Mouse (Mus musculus): ENCODE measurements at regions not wholly inside any gene's neighbourhood (a gene's known extent, or its start where the extent isn't known, plus 50 kb on each side); places are given as distances from the start of the nearest gene placed in this dataset.

GRCm38 (mm10) chr2:178801464-178801863, 371.1 kb downstream of the Cdh26 start:
- ATAC-seq: no peak
- no peaks in the 10 kb centered on the region for H3K9me3 ChIP-seq
- 45% methylated on average over 12 of the region's 12 CpGs for WGBS
- H3K4me3 ChIP-seq (replicated peaks): no peak overlapping the region
- no peak overlapping the region for H3K27ac ChIP-seq
- no peaks in the 10 kb centered on the region for H3K27me3 ChIP-seq (replicated peaks)
- no peaks in the 10 kb centered on the region for H3K36me3 ChIP-seq
- H3K9ac ChIP-seq: no peak overlapping the region
- no peak overlapping the region for H3K4me2 ChIP-seq (replicated peaks)
- H3K4me1 ChIP-seq (replicated peaks): no peaks in the 10 kb centered on the region

DNA sequence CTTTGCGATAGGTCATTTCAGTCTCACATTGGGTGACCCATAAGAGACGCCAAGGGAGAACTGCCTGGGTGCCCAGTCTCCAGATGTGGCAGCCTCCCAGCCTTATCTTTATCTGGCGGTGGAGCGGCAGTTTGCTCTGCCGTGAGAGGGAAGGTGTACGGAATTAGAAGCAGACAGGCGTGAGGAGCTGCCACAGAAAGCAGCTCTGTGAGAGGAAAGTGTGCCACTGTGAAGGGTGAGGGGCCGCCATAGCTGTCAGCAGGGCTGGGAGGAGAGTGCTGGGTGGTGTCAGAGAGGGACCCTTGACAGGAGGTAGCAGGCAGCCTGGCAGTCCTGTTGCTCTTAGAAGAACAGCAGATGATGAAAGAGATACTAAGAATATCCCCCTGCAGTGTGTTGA, 375.0 kb downstream of the Cdh26 start:
- H3K4me2 ChIP-seq (replicated peaks): no peak overlapping the region
- WGBS: 50% methylated on average over 8 of the region's 8 CpGs
- no peaks in the 10 kb centered on the region for H3K9me3 ChIP-seq
- no peaks in the 10 kb centered on the region for H3K4me1 ChIP-seq (replicated peaks)
- H3K27ac ChIP-seq: no peak overlapping the region
- ATAC-seq: no peak
- H3K4me3 ChIP-seq (replicated peaks): no peak overlapping the region
- H3K36me3 ChIP-seq: no peaks in the 10 kb centered on the region
- no peak overlapping the region for H3K9ac ChIP-seq
- H3K27me3 ChIP-seq (replicated peaks): no peaks in the 10 kb centered on the region

DNA sequence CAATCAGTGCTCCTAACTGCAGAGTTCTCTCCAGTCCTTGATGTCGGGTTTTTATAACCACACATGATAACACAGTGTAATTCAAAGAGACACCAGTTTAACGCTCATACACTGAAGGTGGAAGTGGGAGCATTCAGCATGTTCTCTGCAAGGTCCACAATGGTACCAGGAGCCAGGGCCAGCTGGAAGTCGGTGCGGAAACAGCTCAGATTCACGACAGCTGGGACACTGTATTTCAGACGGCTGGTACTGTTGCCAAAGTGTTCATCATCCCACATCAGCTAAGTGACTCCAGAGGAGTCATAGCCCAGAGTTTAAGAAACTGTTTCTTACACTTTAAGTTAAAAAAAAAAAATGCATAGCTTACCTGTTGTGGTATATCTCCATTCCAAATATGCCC, 391.2 kb downstream of the Cdh26 start:
- H3K27me3 ChIP-seq (replicated peaks): no peaks in the 10 kb centered on the region
- no peaks in the 10 kb centered on the region for H3K9me3 ChIP-seq
- no peak for ATAC-seq
- H3K36me3 ChIP-seq: no peaks in the 10 kb centered on the region
- H3K27ac ChIP-seq: no peak overlapping the region
- no peaks in the 10 kb centered on the region for H3K4me1 ChIP-seq (replicated peaks)
- H3K4me3 ChIP-seq (replicated peaks): no peak overlapping the region
- H3K9ac ChIP-seq: no peak overlapping the region
- H3K4me2 ChIP-seq (replicated peaks): no peak overlapping the region
- WGBS: 72% methylated on average over 6 of the region's 6 CpGs

DNA sequence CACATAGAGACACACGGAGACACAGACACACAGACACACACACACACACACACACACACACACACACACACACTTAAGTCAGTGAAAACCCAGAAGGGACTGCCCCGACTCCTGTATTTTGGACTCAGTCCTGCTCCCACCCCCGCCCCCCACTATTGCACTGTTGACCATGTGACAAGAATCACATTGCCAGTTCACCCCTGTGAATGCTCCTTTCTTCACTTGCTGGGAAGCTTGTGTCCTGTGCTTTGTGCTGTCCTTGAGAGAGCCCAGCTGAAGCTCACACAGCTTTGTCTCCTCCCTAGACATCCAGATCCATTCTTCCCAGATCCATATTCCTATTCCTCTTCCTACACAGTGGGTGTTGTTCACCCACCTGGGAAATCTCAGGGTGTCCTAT, 400.0 kb downstream of the Cdh26 start:
- Histone ChIP-seq H3K4me2 (replicated peaks) (no peak overlapping the region), H3K4me1 (replicated peaks) (no peaks in the 10 kb centered on the region), H3K9ac (no peak overlapping the region), H3K4me3 (replicated peaks) (no peak overlapping the region), H3K27me3 (replicated peaks) (no peaks in the 10 kb centered on the region), H3K36me3 (no peaks in the 10 kb centered on the region), H3K27ac (no peak overlapping the region), H3K9me3 (no peaks in the 10 kb centered on the region)
- no peak for ATAC-seq
- WGBS: 80% methylated on average over 3 of the region's 3 CpGs

GRCm38 (mm10) chr2:178834986-178835385, 404.7 kb downstream of the Cdh26 start:
- Histone ChIP-seq H3K9ac (no peak overlapping the region), H3K27me3 (replicated peaks) (no peaks in the 10 kb centered on the region), H3K36me3 (no peaks in the 10 kb centered on the region), H3K27ac (no peak overlapping the region), H3K4me1 (replicated peaks) (no peaks in the 10 kb centered on the region), H3K4me2 (replicated peaks) (no peak overlapping the region), H3K4me3 (replicated peaks) (no peak overlapping the region), H3K9me3 (no peaks in the 10 kb centered on the region)
- no peak for ATAC-seq
- 81% methylated on average over 7 of the region's 7 CpGs for WGBS

DNA sequence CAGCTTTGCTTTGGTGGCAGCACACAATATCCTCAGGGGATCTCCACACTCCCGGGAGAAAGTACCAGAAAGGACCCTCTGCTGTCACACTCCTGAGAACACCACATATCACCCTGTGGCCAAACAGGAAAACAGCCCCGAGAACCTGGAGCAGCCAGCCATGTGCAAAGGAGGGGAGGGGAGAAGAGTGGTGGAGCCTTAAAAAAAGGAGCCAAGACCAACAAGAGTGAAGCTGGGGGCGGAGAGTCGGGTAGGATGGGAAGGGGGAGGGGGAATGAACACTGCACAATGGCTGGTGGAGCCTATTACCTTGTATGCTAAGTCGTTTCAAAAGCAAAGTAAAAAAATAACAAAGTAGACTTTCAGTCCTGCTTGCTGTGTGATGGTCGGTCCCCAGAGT, 408.2 kb downstream of the Cdh26 start:
- Histone ChIP-seq H3K27ac (no peak overlapping the region), H3K4me2 (replicated peaks) (no peak overlapping the region), H3K4me3 (replicated peaks) (no peak overlapping the region), H3K4me1 (replicated peaks) (no peaks in the 10 kb centered on the region), H3K36me3 (no peaks in the 10 kb centered on the region), H3K9me3 (no peaks in the 10 kb centered on the region), H3K9ac (no peak overlapping the region), H3K27me3 (replicated peaks) (no peaks in the 10 kb centered on the region)
- WGBS: 22% methylated on average over 6 of the region's 6 CpGs
- no peak for ATAC-seq

DNA sequence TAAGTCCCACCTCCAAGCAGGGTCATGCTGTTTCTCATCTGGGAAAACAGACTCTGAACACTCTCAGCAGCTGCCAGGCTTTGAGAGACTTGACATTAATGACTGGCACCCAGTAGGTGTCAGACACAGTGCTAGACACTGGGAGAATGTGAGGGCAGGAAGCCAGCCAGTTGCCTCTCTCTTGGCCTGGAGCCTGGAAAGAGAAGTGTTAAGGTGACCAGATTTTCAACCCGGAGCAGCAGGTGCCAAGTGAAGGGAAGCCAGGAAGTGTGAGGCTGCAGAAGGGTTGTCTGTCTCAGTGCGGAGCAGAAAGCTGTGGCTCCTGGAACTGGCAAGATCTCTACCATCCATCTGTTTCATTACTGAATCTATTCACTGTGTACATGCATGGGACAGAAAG, 410.6 kb downstream of the Cdh26 start:
- no peak overlapping the region for H3K27ac ChIP-seq
- no peaks in the 10 kb centered on the region; the same call in 1 of the 2 replicates for H3K27me3 ChIP-seq (replicated peaks)
- no peak overlapping the region for H3K9ac ChIP-seq
- 63% methylated on average over 2 of the region's 2 CpGs for WGBS
- no peaks in the 10 kb centered on the region for H3K4me1 ChIP-seq (replicated peaks)
- H3K4me2 ChIP-seq (replicated peaks): no peak overlapping the region
- no peaks in the 10 kb centered on the region for H3K9me3 ChIP-seq
- H3K36me3 ChIP-seq: no peaks in the 10 kb centered on the region
- no peak for ATAC-seq
- no peak overlapping the region for H3K4me3 ChIP-seq (replicated peaks)

DNA sequence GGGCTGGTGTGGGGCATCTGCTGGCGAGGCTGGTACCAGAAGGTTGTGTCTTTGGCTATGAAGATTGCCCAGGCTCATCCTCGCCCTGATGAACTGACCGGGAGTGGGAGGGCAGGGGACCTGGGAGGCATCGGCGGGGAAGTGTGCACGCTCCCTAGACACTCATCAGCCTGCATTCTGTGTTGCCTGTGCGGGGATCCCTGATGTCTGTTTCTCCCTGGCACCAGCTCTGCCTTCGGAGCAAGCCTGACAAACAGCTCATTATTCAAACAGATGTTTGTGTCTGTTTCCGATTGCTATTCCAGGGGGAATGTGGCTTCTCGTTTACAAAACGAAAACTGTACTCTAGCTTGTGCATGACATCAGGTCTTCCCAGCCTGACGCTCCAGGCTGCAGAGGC, 412.3 kb downstream of the Cdh26 start:
- Histone ChIP-seq H3K9ac (no peak overlapping the region), H3K27me3 (replicated peaks) (no peaks in the 10 kb centered on the region; the same call in 1 of the 2 replicates), H3K4me3 (replicated peaks) (no peak overlapping the region), H3K4me1 (replicated peaks) (no peaks in the 10 kb centered on the region), H3K4me2 (replicated peaks) (no peak overlapping the region), H3K36me3 (no peaks in the 10 kb centered on the region), H3K27ac (no peak overlapping the region), H3K9me3 (no peaks in the 10 kb centered on the region)
- no peak for ATAC-seq
- WGBS: 67% methylated on average over 12 of the region's 12 CpGs

DNA sequence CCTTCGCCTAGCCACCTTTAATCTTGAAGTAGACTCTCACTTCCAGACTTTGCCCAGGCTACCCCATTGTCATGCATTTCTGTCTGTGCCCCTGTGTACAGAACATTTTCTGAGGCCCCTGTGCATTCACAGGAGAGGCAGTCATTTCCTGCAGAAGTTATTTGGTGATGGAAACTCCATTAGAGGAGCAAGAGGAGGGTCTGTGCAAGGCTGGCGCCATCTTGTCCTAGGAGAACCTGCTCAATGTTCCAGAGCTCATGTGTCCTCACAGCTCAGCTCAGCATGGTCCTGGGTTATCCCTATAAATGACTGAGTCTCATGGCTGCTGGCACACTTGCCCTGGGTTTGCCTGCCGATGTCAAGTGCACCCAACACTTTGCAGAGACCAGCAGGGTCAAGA, 413.1 kb downstream of the Cdh26 start:
- Histone ChIP-seq H3K9me3 (no peaks in the 10 kb centered on the region), H3K4me3 (replicated peaks) (no peak overlapping the region), H3K4me1 (replicated peaks) (no peaks in the 10 kb centered on the region), H3K27me3 (replicated peaks) (no peaks in the 10 kb centered on the region; the same call in 1 of the 2 replicates), H3K4me2 (replicated peaks) (no peak overlapping the region), H3K9ac (no peak overlapping the region), H3K36me3 (no peaks in the 10 kb centered on the region), H3K27ac (no peak overlapping the region)
- WGBS: 86% methylated on average over 3 of the region's 3 CpGs
- ATAC-seq: no peak

DNA sequence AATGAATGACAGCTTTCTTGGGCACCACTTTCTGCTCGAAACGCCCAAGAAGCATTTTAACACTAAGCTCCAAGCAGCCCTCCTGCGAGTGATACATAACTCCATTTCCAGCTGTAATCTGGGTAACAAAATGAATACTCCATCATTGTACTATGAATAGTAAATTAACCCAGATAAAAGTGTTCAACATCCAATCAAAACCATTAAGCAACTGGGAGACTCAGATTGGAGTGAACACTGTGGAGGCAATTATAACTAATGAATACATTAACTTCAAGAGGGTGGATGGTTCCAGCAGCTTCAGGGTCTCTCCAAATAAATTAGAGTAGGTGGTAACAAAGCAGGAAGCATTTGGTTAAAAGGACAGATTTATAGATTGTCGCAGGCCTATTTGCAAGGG, 414.2 kb downstream of the Cdh26 start:
- H3K4me3 ChIP-seq (replicated peaks): no peak overlapping the region
- H3K9ac ChIP-seq: no peak overlapping the region
- no peaks in the 10 kb centered on the region for H3K4me1 ChIP-seq (replicated peaks)
- H3K9me3 ChIP-seq: no peaks in the 10 kb centered on the region
- WGBS: 86% methylated on average over 4 of the region's 4 CpGs
- no peak for ATAC-seq
- no peaks in the 10 kb centered on the region for H3K36me3 ChIP-seq
- H3K4me2 ChIP-seq (replicated peaks): no peak overlapping the region
- H3K27ac ChIP-seq: no peak overlapping the region
- no peaks in the 10 kb centered on the region; the same call in 1 of the 2 replicates for H3K27me3 ChIP-seq (replicated peaks)

DNA sequence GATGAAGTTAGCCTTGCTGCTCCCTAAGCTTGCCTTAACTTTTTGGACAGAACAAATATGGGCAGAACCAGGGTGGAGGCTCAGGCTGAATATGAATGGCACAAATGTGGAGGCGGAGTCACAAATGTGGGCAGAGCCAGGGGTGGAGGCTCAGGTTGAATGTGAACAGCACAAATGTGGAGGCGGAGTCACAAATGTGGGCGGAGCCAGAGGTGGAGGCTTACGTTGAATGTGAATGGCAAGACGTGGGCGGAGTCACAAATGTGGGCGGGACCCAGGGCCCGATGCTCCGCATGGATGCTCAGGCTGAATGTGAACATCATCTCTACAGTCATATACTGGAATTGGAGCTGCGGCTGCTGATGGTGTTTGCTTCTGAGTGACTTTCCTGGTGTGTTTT, 420.0 kb downstream of the Cdh26 start:
- H3K4me2 ChIP-seq (replicated peaks): no peak overlapping the region
- H3K27me3 ChIP-seq (replicated peaks): no peaks in the 10 kb centered on the region; the same call in 1 of the 2 replicates
- H3K9ac ChIP-seq: no peak overlapping the region
- ATAC-seq: no peak
- WGBS: 85% methylated on average over 10 of the region's 10 CpGs
- H3K9me3 ChIP-seq: no peaks in the 10 kb centered on the region
- no peaks in the 10 kb centered on the region for H3K4me1 ChIP-seq (replicated peaks)
- no peaks in the 10 kb centered on the region for H3K36me3 ChIP-seq
- H3K4me3 ChIP-seq (replicated peaks): no peak overlapping the region
- no peak overlapping the region for H3K27ac ChIP-seq

- no peaks in the 10 kb centered on the region for H3K36me3 ChIP-seq
- no peak overlapping the region for H3K4me2 ChIP-seq (replicated peaks)
- H3K4me3 ChIP-seq (replicated peaks): no peak overlapping the region
- no peak overlapping the region for H3K9ac ChIP-seq
- no peaks in the 10 kb centered on the region; the same call in 1 of the 2 replicates for H3K27me3 ChIP-seq (replicated peaks)
- no peak for ATAC-seq
- no peaks in the 10 kb centered on the region for H3K4me1 ChIP-seq (replicated peaks)
- H3K27ac ChIP-seq: no peak overlapping the region
- 86% methylated on average over 11 of the region's 11 CpGs for WGBS
- H3K9me3 ChIP-seq: no peaks in the 10 kb centered on the region
These were observed 420.4 kb downstream of the Cdh26 start for GRCm38 (mm10) chr2:178850769-178851168.

GRCm38 (mm10) chr2:178854012-178854411, 423.7 kb downstream of the Cdh26 start:
- no peak overlapping the region for H3K9ac ChIP-seq
- no peak overlapping the region for H3K4me2 ChIP-seq (replicated peaks)
- H3K27me3 ChIP-seq (replicated peaks): no peaks in the 10 kb centered on the region
- no peaks in the 10 kb centered on the region for H3K36me3 ChIP-seq
- 65% methylated on average over 1 of the region's 1 CpGs for WGBS
- no peak overlapping the region for H3K4me3 ChIP-seq (replicated peaks)
- H3K9me3 ChIP-seq: no peaks in the 10 kb centered on the region
- no peak for ATAC-seq
- no peaks in the 10 kb centered on the region for H3K4me1 ChIP-seq (replicated peaks)
- H3K27ac ChIP-seq: no peak overlapping the region

GRCm38 (mm10) chr2:178854760-178855159, 424.4 kb downstream of the Cdh26 start:
- no peak overlapping the region for H3K27ac ChIP-seq
- no peak for ATAC-seq
- no peaks in the 10 kb centered on the region for H3K27me3 ChIP-seq (replicated peaks)
- H3K4me1 ChIP-seq (replicated peaks): no peaks in the 10 kb centered on the region
- H3K9me3 ChIP-seq: no peaks in the 10 kb centered on the region
- H3K9ac ChIP-seq: no peak overlapping the region
- H3K4me2 ChIP-seq (replicated peaks): no peak overlapping the region
- WGBS: 30% methylated on average over 2 of the region's 2 CpGs
- no peaks in the 10 kb centered on the region for H3K36me3 ChIP-seq
- no peak overlapping the region for H3K4me3 ChIP-seq (replicated peaks)
